Mouse (Mus musculus) T-cell, adult 66 days (primary cell): ENCODE data around the gene Htr3a. TPM values are rescaled to one million over a fixed set of nuclear protein-coding genes. Genes with fewer than 3 reads are reported as not detected.

ENCODE experiments used
- total RNA-seq, 2 experiments: library from RNA; stranded (reverse); gene quantifications; 3 replicates in 1 of 2; 4 replicates in 1 of 2; pipeline ENCODE4 v1.2.4; 2023

Gene Htr3a
- total RNA-seq = not detected

DNA sequence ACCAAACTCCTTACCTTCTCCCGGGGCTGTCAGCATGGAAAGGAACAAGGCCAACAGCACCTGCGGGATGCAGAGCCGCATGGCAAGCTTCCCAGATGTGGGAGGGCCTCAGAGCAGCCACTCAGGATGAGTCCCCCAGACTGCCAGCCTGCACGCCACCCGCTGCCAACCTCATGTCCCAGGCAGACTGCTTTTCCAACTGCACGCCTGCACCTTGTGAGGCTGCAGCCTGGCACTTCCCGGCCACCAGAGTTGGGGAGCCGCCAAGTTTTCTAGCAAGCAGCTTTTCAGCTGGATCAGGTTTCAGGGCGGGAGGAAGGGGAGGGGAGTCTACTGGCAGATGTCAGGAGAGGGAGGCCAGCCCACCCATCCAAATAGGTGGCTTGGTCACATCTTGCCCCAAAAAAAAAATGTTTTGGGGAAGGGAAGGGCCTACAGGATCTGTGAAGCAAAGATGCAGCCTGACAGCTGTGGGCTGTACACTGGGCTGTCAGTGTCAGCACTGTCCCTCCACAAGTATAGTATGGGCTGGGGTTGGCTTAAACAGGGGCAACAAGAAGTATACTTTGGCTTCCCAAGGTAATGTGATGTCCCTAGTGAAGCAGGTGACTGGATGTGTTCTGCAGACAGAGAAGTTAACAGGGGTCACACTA is at the start of gene Htr3a:
Gene Htr3a, minus strand, starts transcription at position 215 of the 653 bp plus-strand sequence.

Other genes with a start within 250 kb of the Htr3a start
- gene Zbtb16, start 74.9 kb downstream of the Htr3a start, total RNA-seq = 10 to 100 TPM; 13.2 to 22.0 TPM
- not detected for gene Htr3b, start 53.9 kb upstream of the Htr3a start, total RNA-seq
- 100 to 1,000 TPM; 168 to 198 TPM for gene Usp28, start 74.3 kb upstream of the Htr3a start, total RNA-seq
- 10 to 100 TPM; 46.8 to 47.6 TPM for gene Zw10, start 144.5 kb upstream of the Htr3a start, total RNA-seq
- not detected for gene Tmprss5, start 170.2 kb upstream of the Htr3a start, total RNA-seq